Mouse (Mus musculus) stomach, embryonic 15.5 days (tissue): Measurements from ENCODE around the gene Olig2. TPM values are rescaled to one million over a fixed set of nuclear protein-coding genes. Genes with fewer than 3 reads are reported as not detected.
"Not testable (repeated sequence)": the region's sequence is repeated elsewhere in the genome, so short reads cannot be mapped to it uniquely, and the experiment has no call there.

Experiments used
- ATAC-seq: fragments of 200-750 bp; cut with Nextera tagmentation; 2 replicates; pipeline ENCODE4 v1.8.0; 2017; ENCODE audit warnings: low read depth, moderate number of reproducible peaks, moderate TSS enrichment; ENCODE audit not compliant: insufficient read depth, low FRiP score
- H3K27ac ChIP-seq: fragments of 300-500 bp; sonication (generic); 2 replicates; pipeline ENCODE4 v1.5.1; 2015; ENCODE audit warnings: mild to moderate bottlenecking, inconsistent platforms
- H3K27me3 ChIP-seq: fragments of 300-500 bp; sonication (generic); replicated peaks from 2 replicates; pipeline ENCODE4 v1.6.1; 2015; ENCODE audit warnings: inconsistent platforms
- H3K36me3 ChIP-seq: fragments of 300-500 bp; sonication (generic); 2 replicates; pipeline ENCODE4 v1.6.1; 2015; ENCODE audit warnings: inconsistent platforms
- H3K4me1 ChIP-seq: fragments of 300-500 bp; sonication (generic); 2 replicates; pipeline ENCODE4 v1.6.1; 2015; ENCODE audit warnings: inconsistent platforms
- H3K4me2 ChIP-seq: fragments of 300-500 bp; sonication (generic); 2 replicates; pipeline ENCODE4 v1.6.1; 2015; ENCODE audit warnings: mild to moderate bottlenecking, inconsistent platforms
- H3K4me3 ChIP-seq: fragments of 300-500 bp; sonication (generic); replicated peaks from 2 replicates; pipeline ENCODE4 v1.5.1; 2015; ENCODE audit warnings: inconsistent platforms
- H3K9ac ChIP-seq: fragments of 300-500 bp; sonication (generic); 2 replicates; pipeline ENCODE4 v1.6.1; 2015; ENCODE audit warnings: inconsistent platforms
- H3K9me3 ChIP-seq: fragments of 300-500 bp; sonication (generic); 2 replicates; pipeline ENCODE4 v1.6.1; 2016; ENCODE audit warnings: inconsistent platforms
- WGBS: fragments of 180-500 bp; shearing (Covaris S2); methylation state at CpG from one replicate; pipeline ENCODE4 v1.1.7; 2015; 5-methylcytosine and 5-hydroxymethylcytosine counted together
- polyA plus RNA-seq: library from polyadenylated mRNA; unstranded; fragments of >200 nt; fragmentation: Nextera tagmentation; extraction: Ambion mirVana; gene quantifications from 2 replicates; pipeline ENCODE4 v1.2.1, GENCODE M21; 2015

Olig2 gene
- polyA plus RNA-seq, 1 experiment from 2014 or later: not detected

- Histone ChIP-seq H3K4me1 (peaks cover 19% of the 10 kb centered on the region), H3K9ac (no peak overlapping the region), H3K4me2 (no peak overlapping the region), H3K4me3 (no peak overlapping the region), H3K36me3 (no peaks in the 10 kb centered on the region), H3K9me3 (no peaks in the 10 kb centered on the region; the same call in 1 of the 2 replicates), H3K27me3 (peaks cover 99% of the 10 kb centered on the region), H3K27ac (no peak overlapping the region)
- no peak for ATAC-seq
- WGBS: 2% methylated on average over 30 of the region's 30 CpGs
These were observed 3.2 kb downstream of the Olig2 start for GRCm38 (mm10) chr16:91228238-91229071.

GRCm38 (mm10) chr16:91229072-91229348 is 3.8 kb downstream of the Olig2 start:
- ATAC-seq: no peak
- Histone ChIP-seq H3K4me2 (no peak overlapping the region), H3K4me1 (peaks cover 19% of the 10 kb centered on the region), H3K4me3 (no peak overlapping the region), H3K36me3 (no peaks in the 10 kb centered on the region), H3K27ac (no peak overlapping the region), H3K9me3 (no peaks in the 10 kb centered on the region; the same call in 1 of the 2 replicates), H3K27me3 (peaks cover 99% of the 10 kb centered on the region), H3K9ac (no peak overlapping the region)
- whole genome bisulfite sequencing: 3% methylated on average over 10 of the region's 10 CpGs

- Histone ChIP-seq H3K27me3 (peaks cover 99% of the 10 kb centered on the region), H3K4me3 (no peak overlapping the region), H3K9me3 (no peaks in the 10 kb centered on the region; the same call in 1 of the 2 replicates), H3K36me3 (no peaks in the 10 kb centered on the region), H3K9ac (no peak overlapping the region), H3K4me1 (peaks cover 17% of the 10 kb centered on the region), H3K4me2 (no peak overlapping the region), H3K27ac (no peak overlapping the region)
- no peak for ATAC-seq
- WGBS: 15% methylated on average over 8 of the region's 8 CpGs
These were observed 4.4 kb downstream of the Olig2 start for GRCm38 (mm10) chr16:91229643-91230042.

- Histone ChIP-seq H3K27me3 (peaks cover 97% of the 10 kb centered on the region), H3K27ac (no peak overlapping the region)
- WGBS: 4% methylated on average over 26 of the region's 26 CpGs
These were observed 6.7 kb downstream of the Olig2 start for GRCm38 (mm10) chr16:91231781-91232469.

GRCm38 (mm10) chr16:91232470-91233240 is 7.4 kb downstream of the Olig2 start:
- Histone ChIP-seq H3K4me2 (no peak overlapping the region), H3K4me3 (no peak overlapping the region), H3K9ac (no peak overlapping the region), H3K27ac (no peak overlapping the region), H3K27me3 (peaks cover 97% of the 10 kb centered on the region), H3K9me3 (no peaks in the 10 kb centered on the region; the same call in 1 of the 2 replicates), H3K4me1 (no peaks in the 10 kb centered on the region; the same call in 1 of the 2 replicates), H3K36me3 (no peaks in the 10 kb centered on the region)
- ATAC-seq: no peak
- WGBS: 4% methylated on average over 25 of the region's 25 CpGs

More at GRCm38 (mm10) chr16:91231781-91232469, 6.7 kb downstream of the Olig2 start:
- H3K4me1 ChIP-seq: peaks cover 4% of the 10 kb centered on the region
- H3K9ac ChIP-seq: no peak overlapping the region
- no peaks in the 10 kb centered on the region; the same call in 1 of the 2 replicates for H3K9me3 ChIP-seq
- no peak for ATAC-seq
- no peaks in the 10 kb centered on the region for H3K36me3 ChIP-seq
- no peak overlapping the region for H3K4me2 ChIP-seq
- H3K4me3 ChIP-seq: no peak overlapping the region

GRCm38 (mm10) chr16:91233241-91233944 is 8.1 kb downstream of the Olig2 start:
- Histone ChIP-seq H3K9ac (no peak overlapping the region), H3K27ac (no peak overlapping the region), H3K36me3 (no peaks in the 10 kb centered on the region), H3K4me2 (no peak overlapping the region), H3K4me1 (no peaks in the 10 kb centered on the region; the same call in 1 of the 2 replicates), H3K27me3 (peaks cover 92% of the 10 kb centered on the region), H3K9me3 (no peaks in the 10 kb centered on the region), H3K4me3 (no peak overlapping the region)
- no peak for ATAC-seq
- 21% methylated on average over 11 of the region's 11 CpGs for WGBS

GRCm38 (mm10) chr16:91239024-91239423 is 13.8 kb downstream of the Olig2 start:
- H3K9ac ChIP-seq: no peak overlapping the region
- H3K4me2 ChIP-seq: no peak overlapping the region
- peaks cover 50% of the 10 kb centered on the region for H3K27me3 ChIP-seq
- no peak overlapping the region for H3K27ac ChIP-seq
- H3K9me3 ChIP-seq: no peaks in the 10 kb centered on the region
- H3K4me1 ChIP-seq: no peaks in the 10 kb centered on the region; the same call in 1 of the 2 replicates
- ATAC-seq: no peak
- H3K4me3 ChIP-seq: no peak overlapping the region
- H3K36me3 ChIP-seq: no peaks in the 10 kb centered on the region
- WGBS: 61% methylated on average over 4 of the region's 4 CpGs

GRCm38 (mm10) chr16:91246292-91246691 is 21.0 kb downstream of the Olig2 start:
- Histone ChIP-seq H3K4me1 (no peaks in the 10 kb centered on the region), H3K9ac (no peak overlapping the region), H3K36me3 (no peaks in the 10 kb centered on the region), H3K27ac (no peak overlapping the region), H3K9me3 (no peaks in the 10 kb centered on the region), H3K4me2 (no peak overlapping the region), H3K4me3 (no peak overlapping the region), H3K27me3 (0 out of 2 replicates have a peak, but pooled peaks cover 11% of the 10 kb centered on the region)
- WGBS: 54% methylated on average over 9 of the region's 9 CpGs
- ATAC-seq: no peak

- H3K4me1 ChIP-seq, H3K36me3 ChIP-seq, ATAC-seq, H3K4me3 ChIP-seq, H3K27ac ChIP-seq, H3K9me3 ChIP-seq, H3K9ac ChIP-seq: not testable (repeated sequence)
- 15% methylated on average over 22 of the region's 28 CpGs for WGBS
- peak overlapping the region; percentile 27; the same call in 1 of the 2 replicates for H3K4me2 ChIP-seq
- H3K27me3 ChIP-seq: peaks cover 25% of the 10 kb centered on the region
These were observed 30.3 kb downstream of the Olig2 start for GRCm38 (mm10) chr16:91255419-91256164.

GRCm38 (mm10) chr16:91258956-91259355 is 33.7 kb downstream of the Olig2 start:
- H3K27ac ChIP-seq: no peak overlapping the region
- WGBS: 46% methylated on average over 3 of the region's 3 CpGs
- no peaks in the 10 kb centered on the region for H3K9me3 ChIP-seq
- no peak overlapping the region for H3K9ac ChIP-seq
- H3K4me2 ChIP-seq: no peak overlapping the region
- no peak overlapping the region for H3K4me3 ChIP-seq
- no peaks in the 10 kb centered on the region for H3K4me1 ChIP-seq
- H3K27me3 ChIP-seq: peaks cover 32% of the 10 kb centered on the region
- no peak for ATAC-seq
- no peaks in the 10 kb centered on the region for H3K36me3 ChIP-seq

GRCm38 (mm10) chr16:91260861-91261260 is 35.6 kb downstream of the Olig2 start:
- Histone ChIP-seq H3K9me3 (no peaks in the 10 kb centered on the region), H3K9ac (no peak overlapping the region), H3K27me3 (peaks cover 30% of the 10 kb centered on the region), H3K4me3 (no peak overlapping the region), H3K27ac (no peak overlapping the region), H3K4me2 (no peak overlapping the region), H3K4me1 (no peaks in the 10 kb centered on the region), H3K36me3 (no peaks in the 10 kb centered on the region)
- no peak for ATAC-seq
- WGBS: 93% methylated on average over 3 of the region's 3 CpGs
